Mouse (Mus musculus): ENCODE data around the gene Nrg3. TPM values are rescaled to one million over a fixed set of nuclear protein-coding genes. Genes with fewer than 3 reads are reported as not detected.

Gene Nrg3
- polyA plus RNA-seq (2015; fragmentation: Nextera tagmentation; extraction: Ambion mirVana), result 2.6 and 3.0 TPM in 2 replicates

DNA sequence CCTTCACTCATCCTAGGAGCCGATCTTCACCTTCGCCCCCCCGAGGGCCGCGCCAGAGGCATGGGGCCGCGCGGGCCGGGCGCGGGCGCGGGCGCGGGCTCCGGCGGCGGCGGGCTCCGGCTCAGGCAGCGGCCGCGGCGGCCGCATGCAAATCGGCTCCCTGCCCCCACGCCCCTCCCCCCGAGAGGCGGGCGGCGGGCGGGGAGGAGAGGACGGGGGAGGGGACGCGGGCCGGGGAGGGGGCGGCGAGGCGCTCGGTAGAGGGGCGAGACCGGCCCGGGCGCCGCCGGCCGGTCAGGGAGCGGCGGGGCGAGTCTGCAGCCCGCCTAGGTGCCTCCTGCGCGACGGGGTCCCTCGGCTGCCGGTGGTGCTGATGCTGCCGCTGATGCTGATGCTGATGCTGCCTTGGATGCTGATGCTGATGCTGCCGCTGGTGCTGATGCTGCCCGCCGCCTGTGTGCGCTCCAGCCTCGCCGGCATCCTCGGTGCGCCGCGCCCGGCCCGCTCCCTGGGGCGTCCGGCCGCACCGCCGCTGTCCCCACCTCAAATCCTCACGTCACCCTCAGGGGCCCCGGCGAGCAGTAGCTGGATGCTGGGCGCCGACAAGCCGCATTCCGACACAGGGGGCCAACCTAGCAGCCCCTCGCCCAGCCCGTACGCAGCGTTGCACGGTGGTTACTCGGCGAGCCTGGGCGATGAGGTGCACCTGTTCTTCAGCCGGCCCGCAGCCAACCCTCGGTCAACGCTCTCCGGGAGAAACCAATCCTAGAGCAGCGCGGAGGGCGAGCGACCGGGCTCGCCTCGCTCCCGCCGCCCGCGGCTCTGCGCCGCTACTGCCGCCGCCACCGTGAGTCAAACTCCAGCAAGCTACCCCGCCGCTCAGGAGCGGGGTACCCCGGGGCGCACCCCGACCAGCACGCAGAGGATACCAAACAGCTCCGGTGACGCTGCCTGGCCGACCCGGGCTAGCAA is at the start of gene Nrg3:
TSS of gene Nrg3 (minus strand) at position 299 of the 972 bp plus-strand sequence.

Small RNAs within 50 kb of the gene (microRNA-seq; reads per million reads assigned to microRNA genes)
- gene Gm27332 (ENCODE audit: borderline replicate concordance, insufficient number of aligned reads), result not detected

All from adrenal gland, postnatal 0 days (tissue).